Mouse (Mus musculus): ENCODE measurements around the gene Lats2. TPM values are rescaled to one million over a fixed set of nuclear protein-coding genes. Genes with fewer than 3 reads are reported as not detected.

Gene Lats2
- total and polyA plus RNA-seq, 3 experiments = 1.1 to 4.0 (median 1.5) TPM

DNA sequence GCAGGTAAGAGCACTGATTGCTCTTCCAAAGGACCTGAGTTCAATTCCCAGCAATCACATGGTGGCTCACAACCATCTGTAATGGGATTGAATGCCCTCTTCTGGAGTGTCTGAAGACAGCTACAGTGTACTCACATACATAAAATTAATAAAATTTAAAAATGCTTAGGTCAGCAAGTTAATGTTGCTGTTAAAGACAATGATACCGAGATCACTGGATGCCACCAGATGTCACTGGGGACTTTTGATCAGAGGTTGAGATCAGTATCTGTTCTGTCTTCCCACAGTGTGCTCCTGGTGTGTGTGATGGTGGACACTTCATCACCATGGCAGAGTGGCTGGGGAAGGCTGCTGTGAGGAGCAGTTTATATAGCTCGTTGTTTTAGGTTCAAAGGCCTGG lies 31.1 kb upstream of the Lats2 start:
- H3K9ac ChIP-seq (ENCODE audit: insufficient read depth, low read depth) = no peak overlapping the region
- no peak overlapping the region for H3K27ac ChIP-seq (ENCODE audit: insufficient read depth, low read depth)
- peaks cover 2% of the 10 kb centered on the region for H3K27me3 ChIP-seq (replicated peaks)
- no peak for DNase-seq (ENCODE audit: extremely low read depth)
- H3K36me3 ChIP-seq (replicated peaks in 1 of 2; ENCODE audit: control insufficient read depth in 1 of 2, insufficient read depth in 1 of 2, low read length in 1 of 2) = no peaks in the 10 kb centered on the region
- H3K79me2 ChIP-seq (replicated peaks; ENCODE audit: control insufficient read depth, extremely low read depth, insufficient read depth, poor library complexity, severe bottlenecking) = no peaks in the 10 kb centered on the region
- H3K4me3 ChIP-seq (replicated peaks in 1 of 3; ENCODE audit: low read depth in 2 of 3, low read length in 2 of 3, poor library complexity in 1 of 3) = no peak overlapping the region
- TF ChIP-seq MYC (IDR thresholded peaks at IDR 0.05; ENCODE audit: low read depth, low read length) = no peak
- TF ChIP-seq MAFK (IDR thresholded peaks at IDR 0.05; ENCODE audit: insufficient replicate concordance, low read length) = peak; percentile 85
- no peak for TF ChIP-seq JUND (conservative IDR thresholded peaks at IDR 0.05; ENCODE audit: low read depth, low read length)
- H3K4me2 ChIP-seq (ENCODE audit: insufficient read depth, low read depth, poor library complexity, severe bottlenecking) = no peak overlapping the region
- in situ Hi-C loops (cut with MboI; ENCODE audit: low pct_ligation_motif_present, low pct_unique_long_range_greater_than_20kb, low sequenced_read_pairs) = no loop called here
- dilution Hi-C loops (cut with MboI; ENCODE audit: extremely low pct_ligation_motif_present, extremely low pct_unique_long_range_greater_than_20kb, low sequenced_read_pairs) = no loop called here
- H3K9me3 ChIP-seq (replicated peaks; ENCODE audit: low read length) = no peaks in the 10 kb centered on the region
- no peaks in the 10 kb centered on the region for H3K4me1 ChIP-seq (ENCODE audit: control insufficient read depth in 1 of 2, insufficient read depth in 2 of 2)

DNA sequence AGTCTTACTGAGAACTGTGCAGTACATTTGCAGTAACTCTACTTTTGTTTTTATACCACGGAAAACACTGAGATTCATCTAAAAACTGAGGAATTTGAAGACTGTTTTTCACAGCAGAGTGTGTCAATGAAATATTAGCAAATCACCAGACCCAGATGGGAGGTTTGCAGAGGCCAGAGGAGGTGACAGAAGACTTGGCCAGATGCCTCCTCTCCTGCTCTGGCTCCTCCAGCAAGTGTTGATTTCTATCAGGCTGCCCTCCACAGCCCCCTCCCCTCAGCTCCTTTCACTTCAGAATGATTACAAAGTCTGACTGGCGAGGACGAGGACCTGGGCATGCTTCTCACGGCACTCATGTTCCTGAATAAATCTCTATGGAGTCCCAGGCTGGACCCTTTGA lies 29.2 kb upstream of the Lats2 start:
- H3K79me2 ChIP-seq (replicated peaks; ENCODE audit: control insufficient read depth, extremely low read depth, insufficient read depth, poor library complexity, severe bottlenecking) = no peaks in the 10 kb centered on the region
- DNase-seq (ENCODE audit: extremely low read depth) = no peak
- TF ChIP-seq NRF1 (IDR thresholded peaks at IDR 0.05; ENCODE audit: low read depth, low read length) (no peak), ZNF384 (IDR thresholded peaks at IDR 0.05; ENCODE audit: low read depth, low read length) (no peak), HCFC1 (IDR thresholded peaks at IDR 0.05; ENCODE audit: low read depth, low read length) (no peak)
- in situ Hi-C loops (cut with MboI; ENCODE audit: low pct_ligation_motif_present, low pct_unique_long_range_greater_than_20kb, low sequenced_read_pairs) (no loop called here), dilution Hi-C loops (cut with MboI; ENCODE audit: extremely low pct_ligation_motif_present, extremely low pct_unique_long_range_greater_than_20kb, low sequenced_read_pairs) (no loop called here)
- no peaks in the 10 kb centered on the region for H3K36me3 ChIP-seq (replicated peaks in 1 of 2; ENCODE audit: control insufficient read depth in 1 of 2, insufficient read depth in 1 of 2, low read length in 1 of 2)
- no peak overlapping the region for H3K27ac ChIP-seq (ENCODE audit: insufficient read depth, low read depth)
- H3K9ac ChIP-seq (ENCODE audit: insufficient read depth, low read depth) = no peak overlapping the region
- no peak overlapping the region for H3K4me3 ChIP-seq (replicated peaks in 1 of 3; ENCODE audit: low read depth in 2 of 3, low read length in 2 of 3, poor library complexity in 1 of 3)
- H3K9me3 ChIP-seq (replicated peaks; ENCODE audit: low read length) = no peaks in the 10 kb centered on the region
- H3K4me2 ChIP-seq (ENCODE audit: insufficient read depth, low read depth, poor library complexity, severe bottlenecking) = no peak overlapping the region
- no peaks in the 10 kb centered on the region for H3K27me3 ChIP-seq (replicated peaks)
- H3K4me1 ChIP-seq (ENCODE audit: control insufficient read depth in 1 of 2, insufficient read depth in 2 of 2) = no peaks in the 10 kb centered on the region

DNA sequence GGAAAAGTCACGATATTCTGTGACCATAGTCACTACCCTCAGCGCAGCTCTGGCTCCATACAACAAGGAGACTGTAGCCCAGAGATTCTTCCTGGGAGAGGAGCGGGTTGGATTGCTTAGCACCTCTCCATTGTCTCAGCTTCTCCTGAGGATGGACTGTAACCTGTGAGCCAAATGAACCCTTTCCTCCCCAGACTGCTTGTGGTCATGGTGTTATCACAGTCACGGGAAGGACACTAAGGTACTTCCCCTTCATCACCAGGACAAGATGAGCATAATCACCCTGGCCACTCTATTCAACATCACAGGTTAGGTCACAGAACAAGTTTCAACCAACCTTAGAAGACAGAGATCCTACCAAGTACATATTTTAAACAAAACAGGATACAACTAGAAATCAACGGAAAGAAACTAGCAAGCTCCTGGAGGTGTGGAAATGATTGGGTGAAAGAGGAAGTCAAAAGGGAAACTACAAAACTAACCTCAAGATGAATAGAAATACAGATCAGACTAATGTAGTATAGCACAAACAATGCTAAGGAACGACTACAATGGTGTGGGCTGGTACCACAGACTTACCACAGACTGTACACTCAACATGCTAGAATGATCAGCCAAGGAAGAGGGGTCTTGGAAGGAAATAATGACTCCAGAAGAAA lies 14.1 kb upstream of the Lats2 start:
- no peaks in the 10 kb centered on the region for H3K79me2 ChIP-seq (replicated peaks; ENCODE audit: control insufficient read depth, extremely low read depth, insufficient read depth, poor library complexity, severe bottlenecking)
- dilution Hi-C loops (cut with MboI; ENCODE audit: extremely low pct_ligation_motif_present, extremely low pct_unique_long_range_greater_than_20kb, low sequenced_read_pairs) (no loop called here), in situ Hi-C loops (cut with MboI; ENCODE audit: low pct_ligation_motif_present, low pct_unique_long_range_greater_than_20kb, low sequenced_read_pairs) (no loop called here)
- no peaks in the 10 kb centered on the region for H3K36me3 ChIP-seq (replicated peaks in 1 of 2; ENCODE audit: control insufficient read depth in 1 of 2, insufficient read depth in 1 of 2, low read length in 1 of 2)
- 0 out of 2 replicates have a peak overlapping the region, but pooled peaks have one; percentile 5 for H3K9ac ChIP-seq (ENCODE audit: insufficient read depth, low read depth)
- no peaks in the 10 kb centered on the region for H3K9me3 ChIP-seq (replicated peaks; ENCODE audit: low read length)
- no peaks in the 10 kb centered on the region for H3K27me3 ChIP-seq (replicated peaks)
- H3K4me3 ChIP-seq (replicated peaks in 1 of 3; ENCODE audit: low read depth in 2 of 3, low read length in 2 of 3, poor library complexity in 1 of 3) = peak overlapping the region in 1 of 3 experiments; percentile 7
- peak overlapping the region; percentile 68 for H3K4me2 ChIP-seq (ENCODE audit: insufficient read depth, low read depth, poor library complexity, severe bottlenecking)
- DNase-seq (ENCODE audit: extremely low read depth) = peak; percentile 82
- H3K27ac ChIP-seq (ENCODE audit: insufficient read depth, low read depth) = peak overlapping the region; percentile 52
- peaks cover 13 to 39% of the 10 kb centered on the region in 2 experiments for H3K4me1 ChIP-seq (ENCODE audit: control insufficient read depth in 1 of 2, insufficient read depth in 2 of 2)
- TF ChIP-seq POLR2A (IDR thresholded peaks at IDR 0.05; ENCODE audit: low read depth, low read length) (peak; percentile 19; the same call in 1 of the 2 replicates), ZKSCAN1 (IDR thresholded peaks at IDR 0.05; ENCODE audit: borderline replicate concordance, low read depth, low read length) (no peak), JUN (IDR thresholded peaks at IDR 0.05; ENCODE audit: insufficient read depth, low read depth, low read length) (0 out of 2 replicates have a peak, but pooled peaks have one; percentile 11), BHLHE40 (IDR thresholded peaks at IDR 0.05; ENCODE audit: low read depth, low read length) (peak; percentile 88), TCF12 (IDR thresholded peaks at IDR 0.05; ENCODE audit: low read depth, low read length) (0 out of 2 replicates have a peak, but pooled peaks have one; percentile 16), KAT2A (IDR thresholded peaks at IDR 0.05; ENCODE audit: insufficient replicate concordance, low read length) (no peak), UBTF (IDR thresholded peaks at IDR 0.05; ENCODE audit: low read depth, low read length) (no peak), ELF1 (IDR thresholded peaks at IDR 0.05; ENCODE audit: low read depth, low read length) (no peak), PAX5 (IDR thresholded peaks at IDR 0.05; ENCODE audit: low read length) (no peak), ZC3H11A (IDR thresholded peaks at IDR 0.05; ENCODE audit: low read depth, low read length) (no peak), CHD2 (IDR thresholded peaks at IDR 0.05; ENCODE audit: low read length) (no peak; the same call in 1 of the 2 replicates), ETS1 (conservative IDR thresholded peaks at IDR 0.05; ENCODE audit: low read depth, low read length) (peak; percentile 32), HCFC1 (IDR thresholded peaks at IDR 0.05; ENCODE audit: low read depth, low read length) (no peak), EP300 (IDR thresholded peaks at IDR 0.05; ENCODE audit: low read length) (peak; percentile 86), MAZ (IDR thresholded peaks at IDR 0.05; ENCODE audit: low read depth, low read length) (0 out of 2 replicates have a peak, but pooled peaks have one; percentile 40), MAX (IDR thresholded peaks at IDR 0.05; ENCODE audit: low read length) (peak; percentile 47; the same call in 1 of the 2 replicates), NRF1 (IDR thresholded peaks at IDR 0.05; ENCODE audit: low read depth, low read length) (no peak), GABPA (IDR thresholded peaks at IDR 0.05; ENCODE audit: insufficient replicate concordance, low read depth, low read length) (no peak), IRF4 (IDR thresholded peaks at IDR 0.05; ENCODE audit: low read depth, low read length) (peak; percentile 81), USF1 (IDR thresholded peaks at IDR 0.05; ENCODE audit: low read depth, low read length) (no peak), ZNF384 (IDR thresholded peaks at IDR 0.05; ENCODE audit: low read depth, low read length) (no peak)

Data from CH12.LX (cell line).